Mouse (Mus musculus): ENCODE data around the gene Cpt1a.

Gene Cpt1a

GRCm38 (mm10) chr19:3322261-3322969 is at the start of gene Cpt1a:
Cpt1a (plus strand) TSS chr19:3322334.
- DNase-seq (ENCODE audit: low spot score in 2 of 2), result no peak

- DNase-seq (ENCODE audit: low spot score in 2 of 2), result no peak
These were observed 48.8 kb upstream of the Cpt1a start for GRCm38 (mm10) chr19:3273331-3273730.

DNA sequence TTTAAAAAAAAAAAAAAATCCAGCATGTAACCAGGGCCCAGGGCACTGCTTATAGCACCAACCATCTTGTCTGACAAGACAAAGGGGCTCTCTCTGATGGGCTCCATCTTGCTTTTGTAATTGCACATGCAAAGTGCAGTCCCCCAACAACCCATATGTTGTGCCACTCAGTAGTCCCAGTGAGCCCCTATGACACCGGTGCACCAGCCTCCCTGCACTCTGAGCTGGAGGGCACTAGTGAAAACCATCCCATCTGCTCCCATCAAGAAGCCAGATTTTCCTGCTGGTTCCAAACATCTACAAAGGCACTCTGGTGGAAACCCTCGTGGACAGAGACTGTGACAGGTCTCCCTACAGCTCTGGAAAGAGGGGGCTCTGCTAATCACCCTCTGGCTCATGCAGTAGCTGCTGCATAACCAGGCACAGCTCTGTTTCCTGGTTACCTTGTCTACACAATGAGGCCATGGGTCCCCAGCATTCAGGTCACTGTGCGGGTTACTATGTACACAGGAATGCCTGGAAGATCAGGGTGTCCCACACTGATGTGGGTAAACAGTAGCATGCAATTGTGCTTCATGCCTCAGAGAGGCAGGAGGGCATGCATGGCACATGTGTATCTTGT is 46.3 kb upstream of the Cpt1a start:
- no peak for DNase-seq (ENCODE audit: low spot score in 2 of 2)

GRCm38 (mm10) chr19:3281886-3282285 is 40.2 kb upstream of the Cpt1a start:
- no peak for DNase-seq (ENCODE audit: low spot score in 2 of 2)

- peak; percentile 86 to 92 for DNase-seq (ENCODE audit: low spot score in 2 of 2)
These were observed 39.3 kb upstream of the Cpt1a start, which contains the start of the genes Mrpl21 and Ighmbp2 for GRCm38 (mm10) chr19:3282572-3283467. Mrpl21 (plus strand) TSS chr19:3282901. Ighmbp2 (minus strand) TSS chr19:3283017.

DNA sequence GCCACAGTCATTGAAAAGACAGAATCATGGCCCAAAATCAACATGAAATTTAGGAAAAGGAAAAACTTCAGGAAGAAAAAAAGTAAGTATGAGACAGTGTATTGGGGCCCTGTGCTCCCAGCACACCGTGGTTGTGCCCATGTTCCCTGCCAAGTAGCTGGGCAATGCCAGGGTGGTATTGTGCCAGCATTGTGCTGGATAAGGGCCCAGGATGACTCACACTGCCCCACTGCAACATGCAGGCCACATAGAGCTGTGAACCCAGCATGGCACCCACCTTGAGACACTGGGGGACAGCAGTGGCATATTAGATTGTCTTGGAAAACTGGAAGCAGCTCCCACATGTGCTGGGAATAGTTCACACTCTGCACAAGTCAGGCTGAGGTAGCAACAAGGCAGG is 33.1 kb upstream of the Cpt1a start:
- DNase-seq (ENCODE audit: low spot score in 2 of 2), result no peak

DNA sequence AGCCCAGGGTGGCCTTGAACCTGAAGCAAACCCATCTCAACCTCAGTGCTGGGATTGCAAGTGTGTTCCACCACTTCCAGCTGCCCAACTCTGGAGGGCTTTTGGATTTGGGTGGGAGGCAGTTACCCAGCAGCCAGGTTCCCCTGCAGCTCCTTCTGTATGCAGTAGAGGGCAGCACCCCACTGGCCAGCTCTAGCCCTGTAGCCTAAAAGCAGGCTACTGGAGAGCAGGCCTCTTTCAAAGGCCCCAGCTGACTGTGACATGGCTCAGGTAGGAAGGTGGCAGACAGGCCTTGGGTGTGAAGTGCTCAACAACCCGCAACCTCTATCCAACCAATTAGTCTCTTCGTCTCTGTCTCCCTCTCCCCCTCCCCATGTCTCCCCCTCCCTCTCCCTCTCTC is 30.1 kb upstream of the Cpt1a start:
- peak; percentile 20 to 52 for DNase-seq (ENCODE audit: low spot score in 2 of 2)

DNA sequence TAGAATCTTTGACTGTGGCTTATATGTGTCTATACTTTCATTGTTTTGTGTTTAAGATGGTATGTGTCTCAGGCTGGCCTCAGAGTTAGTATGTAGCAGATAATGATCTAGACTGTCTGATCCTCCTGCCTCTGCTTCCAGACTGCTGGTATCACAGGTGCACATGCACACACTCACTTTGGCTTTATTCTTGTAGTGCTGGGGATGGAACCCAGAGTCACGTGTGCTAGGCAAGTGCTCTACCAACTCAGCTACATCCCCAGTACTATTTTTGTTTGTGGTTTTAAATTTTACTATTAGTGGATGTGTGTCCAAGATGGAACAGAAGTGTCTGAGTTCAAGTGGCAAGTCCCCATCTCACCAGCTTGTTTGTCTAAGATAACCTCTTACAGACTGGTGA is 29.1 kb upstream of the Cpt1a start:
- DNase-seq (ENCODE audit: low spot score in 2 of 2), result no peak

GRCm38 (mm10) chr19:3295245-3295644 is 26.9 kb upstream of the Cpt1a start:
- no peak for DNase-seq (ENCODE audit: low spot score in 2 of 2)

DNA sequence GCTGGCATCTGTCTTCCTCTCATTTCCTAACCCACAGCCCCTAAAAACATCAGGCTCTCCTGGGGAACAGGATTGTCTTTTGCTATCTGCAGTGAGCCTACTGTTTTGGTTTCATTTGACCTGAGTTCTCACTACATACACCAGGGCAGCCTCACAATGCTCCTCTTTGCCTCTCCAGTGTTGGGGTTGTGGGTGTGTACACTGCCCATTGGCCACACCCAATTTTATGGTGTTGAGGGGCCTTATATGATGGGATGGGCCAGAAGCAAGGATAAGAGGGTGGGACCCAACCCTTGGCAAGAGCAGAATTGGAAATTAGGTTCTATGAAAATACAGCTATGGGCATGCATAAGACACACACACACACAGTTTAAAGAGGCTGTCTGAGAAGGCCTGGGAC is 25.1 kb upstream of the Cpt1a start:
- no peak for DNase-seq (ENCODE audit: low spot score in 2 of 2)

GRCm38 (mm10) chr19:3297775-3298174 is 24.4 kb upstream of the Cpt1a start:
- DNase-seq (ENCODE audit: low spot score in 2 of 2), result no peak

- no peak for DNase-seq (ENCODE audit: low spot score in 2 of 2)
These were observed 18.1 kb upstream of the Cpt1a start for GRCm38 (mm10) chr19:3304017-3304416.

- DNase-seq (ENCODE audit: low spot score in 2 of 2), result no peak
These were observed 14.8 kb upstream of the Cpt1a start for GRCm38 (mm10) chr19:3307175-3307949.

DNA sequence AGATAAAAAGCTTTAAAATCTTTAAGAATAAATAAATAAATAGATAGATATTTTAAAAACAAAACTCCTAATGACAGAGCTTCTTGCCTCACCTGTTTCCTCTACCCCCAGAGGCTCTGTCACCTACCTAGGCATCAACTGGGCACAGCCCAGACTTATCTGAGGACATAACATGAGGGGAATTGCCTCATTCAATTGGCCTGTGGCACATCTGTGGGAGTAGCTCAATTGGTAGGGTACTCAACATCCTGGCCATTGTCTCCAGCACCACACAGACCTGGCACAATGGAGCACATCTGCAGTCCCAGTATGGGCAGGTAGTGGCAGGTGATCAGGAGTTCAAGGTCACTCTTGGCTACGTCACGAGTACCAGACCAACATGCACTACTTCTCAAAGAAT is 2.8 kb upstream of the Cpt1a start:
- no peak for DNase-seq (ENCODE audit: low spot score in 2 of 2)

DNA sequence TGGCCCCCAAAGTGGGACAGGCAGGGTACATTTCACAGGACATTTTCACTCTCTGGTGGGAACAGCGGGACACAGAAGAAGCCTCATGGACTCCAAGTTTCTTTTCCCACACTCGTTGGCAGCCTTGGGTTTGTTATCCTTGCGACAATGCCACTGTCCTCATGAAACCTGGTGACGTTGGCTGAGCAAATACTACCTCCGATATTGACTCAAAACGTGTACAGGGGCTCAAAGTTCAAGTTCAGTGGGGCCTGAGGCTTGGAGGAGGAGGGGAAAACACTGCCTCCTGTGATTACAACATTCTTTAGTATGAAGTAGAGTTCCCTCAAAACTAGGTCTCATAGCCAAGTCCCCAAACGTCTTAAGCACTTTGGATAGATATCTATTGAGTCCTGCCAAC is 2.0 kb upstream of the Cpt1a start:
- DNase-seq (ENCODE audit: low spot score in 2 of 2), result no peak

GRCm38 (mm10) chr19:3320801-3321200 is 1.3 kb upstream of the Cpt1a start:
- no peak for DNase-seq (ENCODE audit: low spot score in 2 of 2)

GRCm38 (mm10) chr19:3321617-3322016 is 517 bp upstream of the Cpt1a start:
- DNase-seq (ENCODE audit: low spot score in 2 of 2), result no peak

DNA sequence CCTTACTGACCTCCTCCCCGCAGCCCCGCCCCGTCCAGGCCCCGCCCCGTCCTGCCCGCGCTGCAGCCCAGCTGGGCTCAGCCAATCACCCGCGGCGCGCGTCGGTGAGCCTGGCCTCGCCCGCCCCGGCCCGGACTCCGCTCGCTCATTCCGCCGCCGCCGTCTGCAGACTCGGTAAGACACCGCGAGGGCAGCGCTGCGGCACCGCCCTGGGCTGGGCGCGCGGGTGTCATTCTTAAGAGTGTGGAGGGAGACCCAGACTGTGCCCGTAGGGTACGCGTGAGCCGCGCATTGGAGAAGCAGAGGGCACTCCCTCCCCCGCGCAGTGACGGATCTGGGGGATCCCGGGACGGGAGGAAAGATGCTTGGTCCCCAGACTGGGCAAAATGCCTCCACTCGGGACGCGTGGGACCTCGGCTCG is 1.1 kb downstream of the Cpt1a start:
- DNase-seq (ENCODE audit: low spot score in 2 of 2), result peak; percentile 82 to 84

DNA sequence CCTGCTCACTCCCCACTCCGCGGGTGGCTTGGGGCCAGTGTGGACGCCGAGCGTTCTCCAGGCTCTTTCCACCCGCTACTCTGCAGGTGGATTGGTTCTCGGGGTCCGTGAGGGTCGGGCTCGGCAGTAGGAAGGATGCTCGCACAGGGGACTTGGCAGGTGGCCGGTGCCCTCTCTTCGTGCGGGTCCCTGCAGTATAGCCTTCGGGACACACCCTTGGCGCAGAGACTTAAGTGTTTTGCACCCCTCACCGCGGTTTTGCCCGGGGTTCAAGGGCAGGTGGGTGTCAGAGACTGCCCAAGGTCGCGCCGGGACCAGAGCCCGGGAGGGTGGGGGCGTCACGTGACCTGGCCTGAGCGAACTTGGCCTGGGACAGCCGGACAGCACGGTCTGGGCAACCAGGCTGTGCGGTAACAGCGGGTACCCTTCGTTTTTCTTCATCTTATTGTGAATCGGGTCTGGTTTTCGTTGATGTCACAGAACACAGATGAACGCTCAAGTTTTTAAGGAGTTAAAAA is 1.7 kb downstream of the Cpt1a start:
- peak; percentile 72 for DNase-seq (ENCODE audit: low spot score in 2 of 2)

DNA sequence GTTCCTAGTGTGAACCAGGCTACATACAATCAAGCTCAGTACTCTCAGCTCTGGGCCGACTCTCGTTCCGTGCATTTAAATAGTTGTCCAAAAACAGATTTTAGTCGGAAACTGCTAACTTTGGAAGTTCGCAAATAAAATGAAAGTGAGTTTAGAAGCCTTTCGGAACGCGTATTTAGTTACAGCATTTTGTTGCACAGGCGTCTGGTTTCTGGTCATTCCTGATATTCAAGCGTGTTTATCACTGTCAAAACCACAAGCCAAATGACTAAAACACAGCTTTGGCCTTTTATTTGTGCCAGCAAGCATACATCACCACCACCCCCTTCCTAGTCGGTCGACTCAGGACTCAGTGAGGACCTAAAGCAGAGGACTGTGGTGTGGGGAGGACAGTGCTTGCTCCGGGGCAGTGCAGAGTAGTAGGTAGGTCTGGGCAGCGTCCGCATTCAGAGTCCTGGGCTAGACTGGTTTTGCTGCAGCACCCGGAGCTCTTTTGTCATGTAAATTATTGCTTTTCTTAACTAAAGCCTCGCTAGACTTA is 2.2 kb downstream of the Cpt1a start:
- no peak for DNase-seq (ENCODE audit: low spot score in 2 of 2)
